Mouse (Mus musculus): ENCODE data around the gene Khsrp. TPM values are rescaled to one million over a fixed set of nuclear protein-coding genes. Genes with fewer than 3 reads are reported as not detected.

Gene Khsrp
- polyA plus RNA-seq (2012; ENCODE audit: insufficient read depth, insufficient read length, low replicate concordance, missing spikeins): 183 TPM in 1 of 2 replicates, not detected in the other

GRCm38 (mm10) chr17:57030931-57031660, at the start of gene Khsrp:
Gene Khsrp, minus strand, starts transcription at chr17:57031522.
- 1% methylated on average over 99 of the region's 99 CpGs for WGBS
- Histone ChIP-seq H3K27ac (ENCODE audit: insufficient read depth, low read depth, low read length) (peak within 1 kb of the TSS; percentile 93), H3K4me1 (ENCODE audit: control insufficient read depth, insufficient read depth, low read length) (peaks cover 10% of the 10 kb centered on the region), H3K4me3 (ENCODE audit: insufficient read depth, low read depth, low read length) (peak within 1 kb of the TSS; percentile 91)
- TF ChIP-seq CTCF (IDR thresholded peaks at IDR 0.05; ENCODE audit: insufficient read depth, low read depth, low read length) (no peak), POLR2A (IDR thresholded peaks at IDR 0.05; ENCODE audit: insufficient read depth, low read depth, low read length) (peak; percentile 61)

DNA sequence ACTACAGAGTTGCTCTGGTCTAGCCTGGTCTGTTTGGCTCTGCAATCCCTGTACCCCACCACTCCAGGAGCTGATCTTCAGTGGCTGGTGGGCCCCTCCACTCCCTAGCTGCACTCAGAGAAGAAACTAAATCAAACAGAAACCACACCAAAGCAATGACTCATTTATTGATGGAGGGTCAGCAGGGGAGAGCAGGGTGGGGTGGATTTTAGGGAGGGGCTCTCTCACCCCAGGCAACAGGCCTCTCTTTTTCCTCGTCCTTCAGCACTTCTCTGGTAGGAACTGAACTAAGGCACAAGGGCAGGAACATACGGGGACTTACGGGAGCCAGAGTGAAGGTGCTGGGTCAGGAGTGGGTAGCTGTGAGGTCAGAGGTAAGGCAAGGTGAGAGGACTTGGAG, 48.6 kb upstream of the Khsrp start:
- TF ChIP-seq CTCF (IDR thresholded peaks at IDR 0.05; ENCODE audit: insufficient read depth, low read depth, low read length): no peak
- no peak for TF ChIP-seq POLR2A (IDR thresholded peaks at IDR 0.05; ENCODE audit: insufficient read depth, low read depth, low read length)
- 79% methylated on average over 3 of the region's 3 CpGs for WGBS
- Histone ChIP-seq H3K27ac (ENCODE audit: insufficient read depth, low read depth, low read length) (no peak overlapping the region), H3K4me1 (ENCODE audit: control insufficient read depth, insufficient read depth, low read length) (peaks cover 11% of the 10 kb centered on the region), H3K4me3 (ENCODE audit: insufficient read depth, low read depth, low read length) (no peak overlapping the region)

DNA sequence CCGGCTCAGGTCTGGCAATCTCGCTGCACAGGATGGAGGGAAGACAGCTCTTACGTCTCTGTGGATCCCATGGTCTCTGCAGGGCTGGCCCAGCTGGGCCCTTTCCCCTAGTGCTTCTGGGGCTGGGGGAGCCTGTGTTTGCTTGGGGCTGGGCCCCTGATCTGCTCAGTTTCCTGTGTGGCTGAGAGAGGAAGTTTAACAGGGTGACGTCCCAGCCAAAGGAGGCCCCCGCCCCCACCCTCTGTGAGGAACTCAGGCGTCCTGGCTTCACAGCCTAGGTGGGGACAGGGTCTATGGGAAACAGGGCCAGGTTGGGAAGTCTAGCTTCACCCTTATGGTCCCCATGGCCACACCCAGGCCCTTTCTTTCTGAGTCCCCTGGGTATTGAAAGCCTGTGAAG, 47.0 kb upstream of the Khsrp start, which contains the start of gene Dennd1c:
Gene Dennd1c, minus strand, starts transcription at position 179 of the 400 bp plus-strand sequence.
- TF ChIP-seq POLR2A (IDR thresholded peaks at IDR 0.05; ENCODE audit: insufficient read depth, low read depth, low read length) (no peak), CTCF (IDR thresholded peaks at IDR 0.05; ENCODE audit: insufficient read depth, low read depth, low read length) (no peak)
- WGBS: 68% methylated on average over 6 of the region's 6 CpGs

GRCm38 (mm10) chr17:57076916-57077315, 45.6 kb upstream of the Khsrp start:
- Histone ChIP-seq H3K4me1 (ENCODE audit: control insufficient read depth, insufficient read depth, low read length) (no peaks in the 10 kb centered on the region), H3K4me3 (ENCODE audit: insufficient read depth, low read depth, low read length) (no peak overlapping the region), H3K27ac (ENCODE audit: insufficient read depth, low read depth, low read length) (no peak overlapping the region)
- no peak for TF ChIP-seq CTCF (IDR thresholded peaks at IDR 0.05; ENCODE audit: insufficient read depth, low read depth, low read length)
- TF ChIP-seq POLR2A (IDR thresholded peaks at IDR 0.05; ENCODE audit: insufficient read depth, low read depth, low read length): no peak
- WGBS: 69% methylated on average over 3 of the region's 3 CpGs

More for the DNA sequence above, 47.0 kb upstream of the Khsrp start, which contains the start of gene Dennd1c:
- Histone ChIP-seq H3K4me1 (ENCODE audit: control insufficient read depth, insufficient read depth, low read length) (no peaks in the 10 kb centered on the region), H3K27ac (ENCODE audit: insufficient read depth, low read depth, low read length) (no peak within 1 kb of the TSS), H3K4me3 (ENCODE audit: insufficient read depth, low read depth, low read length) (no peak within 1 kb of the TSS; the same call in 1 of the 2 replicates)

DNA sequence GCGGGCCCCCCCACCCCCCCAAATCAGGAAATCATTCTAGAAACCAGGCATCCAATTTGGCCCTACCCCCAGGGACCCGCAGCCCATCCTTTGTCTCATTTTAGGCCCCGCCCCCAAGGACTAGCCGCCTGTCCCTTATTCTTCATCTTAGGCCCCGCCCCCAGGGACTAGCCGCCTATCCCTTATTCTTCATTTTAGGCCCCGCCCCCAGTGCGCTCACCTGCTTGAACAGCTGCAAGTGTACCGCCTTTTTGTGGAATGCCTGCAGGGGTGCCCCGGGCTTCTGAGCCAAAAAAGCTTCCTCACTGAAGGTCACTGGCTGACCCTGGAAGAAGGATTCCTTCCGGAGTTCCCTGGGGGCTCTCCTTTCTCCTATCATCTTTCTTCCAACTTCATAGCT, 39.4 kb upstream of the Khsrp start:
- Histone ChIP-seq H3K4me3 (ENCODE audit: insufficient read depth, low read depth, low read length) (no peak overlapping the region), H3K27ac (ENCODE audit: insufficient read depth, low read depth, low read length) (no peak overlapping the region), H3K4me1 (ENCODE audit: control insufficient read depth, insufficient read depth, low read length) (no peaks in the 10 kb centered on the region)
- TF ChIP-seq CTCF (IDR thresholded peaks at IDR 0.05; ENCODE audit: insufficient read depth, low read depth, low read length): no peak
- TF ChIP-seq POLR2A (IDR thresholded peaks at IDR 0.05; ENCODE audit: insufficient read depth, low read depth, low read length): no peak
- 16% methylated on average over 11 of the region's 11 CpGs for WGBS

GRCm38 (mm10) chr17:57070272-57070671, 39.0 kb upstream of the Khsrp start:
- Histone ChIP-seq H3K27ac (ENCODE audit: insufficient read depth, low read depth, low read length) (no peak overlapping the region), H3K4me3 (ENCODE audit: insufficient read depth, low read depth, low read length) (no peak overlapping the region), H3K4me1 (ENCODE audit: control insufficient read depth, insufficient read depth, low read length) (no peaks in the 10 kb centered on the region)
- 32% methylated on average over 9 of the region's 9 CpGs for WGBS
- TF ChIP-seq CTCF (IDR thresholded peaks at IDR 0.05; ENCODE audit: insufficient read depth, low read depth, low read length) (no peak), POLR2A (IDR thresholded peaks at IDR 0.05; ENCODE audit: insufficient read depth, low read depth, low read length) (no peak)

DNA sequence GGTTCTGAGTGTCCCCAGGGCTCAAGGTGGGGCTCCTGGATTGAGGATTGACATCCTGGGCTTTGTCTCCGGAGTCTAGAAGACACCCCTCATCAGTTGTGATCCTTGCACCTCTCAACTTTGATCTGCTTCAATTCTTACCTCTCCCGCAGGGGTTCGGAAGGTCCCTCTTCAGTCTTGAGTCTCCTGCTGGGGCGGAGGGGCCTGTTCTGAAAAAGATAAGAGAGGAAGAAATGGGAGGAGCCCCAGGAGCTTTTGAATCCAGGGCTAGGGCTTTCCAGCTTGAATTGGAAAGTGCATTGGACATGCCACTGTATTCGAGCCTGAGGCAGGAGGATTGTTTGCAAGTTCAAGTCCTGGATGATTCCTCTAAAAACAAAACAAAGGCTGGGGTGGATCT, 35.6 kb upstream of the Khsrp start:
- H3K4me3 ChIP-seq (ENCODE audit: insufficient read depth, low read depth, low read length): no peak overlapping the region
- peaks cover 7% of the 10 kb centered on the region for H3K4me1 ChIP-seq (ENCODE audit: control insufficient read depth, insufficient read depth, low read length)
- 72% methylated on average over 5 of the region's 5 CpGs for WGBS
- H3K27ac ChIP-seq (ENCODE audit: insufficient read depth, low read depth, low read length): no peak overlapping the region
- TF ChIP-seq CTCF (IDR thresholded peaks at IDR 0.05; ENCODE audit: insufficient read depth, low read depth, low read length) (no peak), POLR2A (IDR thresholded peaks at IDR 0.05; ENCODE audit: insufficient read depth, low read depth, low read length) (no peak)

DNA sequence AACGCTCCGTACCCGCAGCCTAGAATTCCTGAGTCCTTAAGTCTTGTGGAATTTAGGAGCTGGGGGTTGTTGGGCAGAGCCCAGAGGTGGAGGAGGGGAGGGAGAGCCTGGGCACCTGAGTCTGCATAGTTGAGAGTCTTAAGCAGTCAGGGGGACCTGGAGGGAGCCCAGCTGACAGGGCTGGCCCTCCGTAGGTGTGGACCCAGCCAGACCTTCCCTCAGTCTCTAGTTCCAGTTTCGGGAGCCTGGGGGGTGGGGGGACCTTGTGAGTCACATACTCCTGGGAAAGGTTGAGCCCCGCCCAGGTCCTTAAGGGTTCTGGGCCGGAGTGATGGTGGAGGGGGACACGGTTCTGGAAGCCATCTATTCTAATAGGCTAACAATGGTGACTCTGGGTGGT, 31.7 kb upstream of the Khsrp start:
- TF ChIP-seq CTCF (IDR thresholded peaks at IDR 0.05; ENCODE audit: insufficient read depth, low read depth, low read length): no peak
- no peak for TF ChIP-seq POLR2A (IDR thresholded peaks at IDR 0.05; ENCODE audit: insufficient read depth, low read depth, low read length)
- Histone ChIP-seq H3K4me1 (ENCODE audit: control insufficient read depth, insufficient read depth, low read length) (peaks cover 14% of the 10 kb centered on the region), H3K4me3 (ENCODE audit: insufficient read depth, low read depth, low read length) (no peak overlapping the region), H3K27ac (ENCODE audit: insufficient read depth, low read depth, low read length) (no peak overlapping the region)
- WGBS: 35% methylated on average over 8 of the region's 8 CpGs

DNA sequence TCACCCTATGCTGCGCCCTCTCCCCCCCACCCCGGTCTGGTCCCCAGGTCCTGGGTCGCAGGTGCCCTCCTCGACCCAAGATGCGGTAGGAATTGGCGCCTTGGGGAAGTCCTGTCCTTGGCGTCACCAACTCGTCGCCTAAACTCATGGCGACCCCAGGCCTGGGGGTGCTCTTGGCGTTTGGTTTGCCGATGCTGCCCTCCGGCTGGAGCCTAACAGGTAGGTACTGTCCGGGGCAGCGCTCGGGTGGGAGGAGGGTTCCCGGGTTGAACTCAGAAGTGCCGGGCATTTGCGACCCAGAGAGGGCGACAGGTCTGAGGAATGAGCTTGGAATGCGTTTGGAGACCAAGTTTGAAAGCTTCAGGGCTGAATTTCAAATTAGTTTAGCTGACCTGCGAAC, 31.2 kb upstream of the Khsrp start:
- no peak overlapping the region for H3K27ac ChIP-seq (ENCODE audit: insufficient read depth, low read depth, low read length)
- no peak overlapping the region for H3K4me3 ChIP-seq (ENCODE audit: insufficient read depth, low read depth, low read length)
- WGBS: 5% methylated on average over 22 of the region's 22 CpGs
- peaks cover 17% of the 10 kb centered on the region for H3K4me1 ChIP-seq (ENCODE audit: control insufficient read depth, insufficient read depth, low read length)
- TF ChIP-seq POLR2A (IDR thresholded peaks at IDR 0.05; ENCODE audit: insufficient read depth, low read depth, low read length) (no peak), CTCF (IDR thresholded peaks at IDR 0.05; ENCODE audit: insufficient read depth, low read depth, low read length) (no peak)

All from olfactory bulb, adult 2 months (tissue).